Mouse (Mus musculus): ENCODE measurements around the gene Agpat3. TPM values are rescaled to one million over a fixed set of nuclear protein-coding genes. Genes with fewer than 3 reads are reported as not detected.

The Agpat3 gene
- polyA plus RNA-seq (2012; rRNA removed), result 68.7 and 75.8 TPM in 2 replicates

DNA sequence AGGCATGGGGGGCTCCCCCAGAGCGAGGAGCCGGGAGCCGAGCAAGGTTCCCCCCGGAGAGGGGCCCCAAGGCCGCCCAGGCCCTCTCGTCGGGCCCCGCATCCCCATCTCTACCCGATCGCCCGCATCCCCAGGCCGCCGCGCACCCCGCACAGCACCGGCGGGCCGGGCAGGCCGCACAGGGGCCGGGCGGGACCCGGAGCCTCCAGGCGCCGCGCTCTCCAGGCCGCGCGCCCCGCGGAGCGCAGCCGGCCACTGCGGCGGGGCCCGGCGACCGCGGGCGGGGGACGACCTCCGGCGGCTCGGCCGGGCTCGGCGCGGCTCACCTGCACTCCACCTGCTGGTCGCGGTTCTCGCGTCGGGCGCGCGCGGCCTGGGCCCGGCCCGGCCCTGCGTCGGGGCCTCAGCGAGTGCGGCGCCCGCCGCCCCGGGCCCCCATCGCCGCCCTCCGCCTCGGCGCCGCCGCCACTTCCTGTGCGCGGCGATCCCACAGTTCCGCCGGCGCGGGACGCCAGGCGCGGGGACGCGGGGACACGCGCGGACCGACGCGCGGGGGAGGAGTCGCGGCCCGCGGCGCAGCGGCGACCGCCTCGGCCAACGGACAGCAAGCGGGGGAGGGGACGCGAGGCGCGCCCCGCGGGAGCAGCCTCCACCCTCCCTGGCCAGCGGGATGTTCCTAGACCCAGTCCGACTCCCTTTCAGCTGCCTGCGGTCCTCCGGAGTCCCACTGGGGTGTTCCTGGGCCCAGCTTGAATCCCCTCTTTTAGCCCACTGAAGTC is at the start of gene Agpat3:
Agpat3 (minus strand) TSS at position 603 of the 779 bp plus-strand sequence.

DNA sequence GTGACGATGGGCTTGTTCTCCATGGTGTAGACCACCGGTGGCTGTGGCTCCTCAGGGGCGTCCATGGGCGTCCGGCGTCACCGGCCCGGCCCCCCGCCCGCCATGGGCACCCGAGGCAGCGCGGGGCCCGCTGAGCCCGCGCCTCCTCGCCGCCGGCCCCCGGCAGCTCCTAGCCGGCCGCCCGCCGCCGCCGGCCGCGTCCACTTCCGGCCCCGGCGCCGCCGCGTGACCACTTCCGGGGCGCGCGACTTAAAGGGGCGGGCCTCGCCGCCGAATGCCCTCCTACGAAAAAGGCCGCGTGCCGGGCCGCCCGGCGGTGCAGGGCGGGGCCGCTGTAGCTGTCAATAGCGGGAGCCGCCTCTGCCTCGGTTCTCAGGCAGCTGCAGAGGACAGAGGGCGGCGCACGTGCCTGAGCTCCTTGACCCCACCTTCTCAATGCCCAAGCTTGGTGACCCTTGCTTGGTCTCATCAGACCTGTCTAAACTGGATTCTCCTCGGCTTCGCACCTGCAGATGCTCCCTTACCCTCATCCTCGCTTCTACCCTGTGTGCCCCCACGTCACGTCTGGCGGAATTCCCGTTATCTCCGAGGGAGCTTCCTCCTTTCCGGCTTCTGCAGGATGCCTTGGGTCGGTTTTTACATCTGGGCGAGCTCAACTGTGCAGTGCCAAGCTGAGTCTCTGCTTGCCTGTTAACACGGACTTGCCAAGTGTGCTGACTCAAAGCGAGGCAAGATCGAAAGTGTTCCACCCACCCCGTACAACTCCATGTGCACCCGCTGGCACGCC is 107.7 kb downstream of the Agpat3 start, which contains the start of gene Trappc10:
Trappc10 (minus strand) TSS at position 204 of the 787 bp plus-strand sequence.

Other genes starting within 250 kb of the Agpat3 start
- gene D10Jhu81e, start 182.7 kb downstream of the Agpat3 start, polyA plus RNA-seq (2012; rRNA removed), result 69.8 and 72.3 TPM in 2 replicates
- 16.0 and 17.4 TPM in 2 replicates for gene Pwp2, start 167.3 kb downstream of the Agpat3 start, polyA plus RNA-seq (2012; rRNA removed)
- gene Trappc10, start 107.8 kb downstream of the Agpat3 start, polyA plus RNA-seq (2012; rRNA removed), result 46.6 and 51.6 TPM in 2 replicates
- gene Rrp1, start 60.6 kb upstream of the Agpat3 start, polyA plus RNA-seq (2012; rRNA removed), result 400 and 403 TPM in 2 replicates
- gene Cstb, start 73.2 kb upstream of the Agpat3 start, polyA plus RNA-seq (2012; rRNA removed), result 83.0 and 84.1 TPM in 2 replicates
- 13.6 and 17.3 TPM in 2 replicates for gene Pdxk, start 112.5 kb upstream of the Agpat3 start, polyA plus RNA-seq (2012; rRNA removed)
- not detected in 2 replicates for gene Olfr1358, start 164.9 kb upstream of the Agpat3 start, polyA plus RNA-seq (2012; rRNA removed)
- 40.9 and 56.5 TPM in 2 replicates for gene Ilvbl, start 221.9 kb upstream of the Agpat3 start, polyA plus RNA-seq (2012; rRNA removed)
- gene Syde1, start 239.5 kb upstream of the Agpat3 start, polyA plus RNA-seq (2012; rRNA removed), result 9.6 and 15.8 TPM in 2 replicates

All from central nervous system, embryonic 14 days (tissue).